Mouse (Mus musculus) cerebellum, postnatal 36 days (tissue): ENCODE data around the gene Rpl6.
"Not testable (repeated sequence)": the region's sequence is repeated elsewhere in the genome, so short reads cannot be mapped to it uniquely, and the experiment has no call there.

Experiments
- DNase-seq, 2 experiments: peaks; one replicate each; pipeline ENCODE4 v3.0.0; 2021 to 2022; ENCODE audit warnings: mixed read lengths in 2 of 2

The Rpl6 gene

DNA sequence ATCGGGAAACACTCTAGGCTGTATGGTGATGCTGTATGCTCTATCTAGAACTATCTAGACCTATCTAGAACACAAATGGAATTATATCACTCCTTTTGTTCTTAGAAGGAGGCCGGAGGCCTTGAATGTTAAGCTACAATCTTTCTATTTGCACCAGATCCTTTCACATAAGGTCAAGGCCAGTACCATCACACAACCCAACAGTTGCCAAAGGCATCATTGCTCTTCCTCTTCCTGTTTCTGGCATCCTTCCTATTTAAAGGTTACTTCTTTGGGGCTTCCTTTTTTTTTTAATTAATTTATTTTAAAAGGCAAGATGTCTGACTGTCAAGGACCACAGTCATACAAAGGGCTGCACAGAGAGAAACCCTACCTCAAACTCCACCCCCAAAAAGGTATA, 6.9 kb upstream of the Rpl6 start:
- no peak for DNase-seq

DNA sequence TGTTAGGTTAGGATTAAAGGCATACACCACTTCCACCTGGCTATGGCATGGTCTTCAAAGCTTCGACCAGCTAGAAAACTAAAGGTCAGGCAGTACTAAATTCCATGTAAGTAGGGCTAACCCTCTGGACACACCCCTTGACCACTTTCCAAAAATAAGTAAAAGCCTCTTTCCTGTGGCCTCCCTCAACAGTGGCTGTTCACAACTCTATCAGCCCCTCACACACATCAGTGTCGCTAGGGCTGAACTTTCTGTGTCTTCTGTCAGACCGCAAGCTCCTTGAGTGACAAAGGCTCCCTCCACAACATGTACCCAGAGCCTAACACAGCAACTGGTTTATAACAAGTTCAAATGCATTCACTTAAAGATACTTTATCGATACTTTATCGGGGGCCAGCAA, 5.9 kb upstream of the Rpl6 start:
- DNase-seq: no peak

DNA sequence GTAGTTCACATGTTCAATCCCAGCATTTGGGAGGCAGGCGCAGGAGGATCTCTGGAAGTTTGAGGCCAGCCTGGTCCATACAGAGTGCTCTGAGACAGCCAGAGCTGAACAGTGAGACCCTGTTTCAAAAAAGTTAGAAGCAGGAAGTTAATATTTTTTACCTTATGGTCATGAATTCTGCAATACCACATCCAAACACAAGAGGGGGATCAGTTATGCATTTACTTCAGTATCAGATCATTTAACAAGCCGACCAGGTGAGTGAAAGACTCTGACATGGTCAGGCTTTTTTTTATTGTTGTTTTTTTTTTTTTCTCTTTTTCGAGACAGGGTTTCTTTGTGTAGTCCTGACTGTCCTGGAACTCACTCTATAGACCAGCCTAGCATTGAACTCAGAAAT, 2.5 kb upstream of the Rpl6 start:
- no peak for DNase-seq

DNA sequence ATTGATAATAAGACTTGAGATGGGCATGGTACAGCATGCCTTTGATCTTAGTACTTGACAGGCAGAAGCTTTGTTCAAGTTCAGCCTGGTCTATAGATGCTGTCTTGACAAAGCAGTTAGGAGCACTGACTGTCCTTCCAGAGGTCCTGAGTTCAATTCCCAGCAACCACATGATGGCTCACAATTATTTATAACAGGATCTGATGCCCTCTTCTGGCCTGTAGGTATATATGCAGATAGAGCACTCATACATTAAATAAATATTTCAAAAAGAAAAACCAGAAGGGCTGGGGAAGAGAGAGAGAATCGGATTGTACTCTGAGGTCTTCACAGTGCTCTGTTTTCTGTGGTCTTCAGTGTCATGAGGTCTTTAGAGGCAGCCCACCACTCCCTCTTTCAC, 1.8 kb upstream of the Rpl6 start:
- DNase-seq: no peak

DNA sequence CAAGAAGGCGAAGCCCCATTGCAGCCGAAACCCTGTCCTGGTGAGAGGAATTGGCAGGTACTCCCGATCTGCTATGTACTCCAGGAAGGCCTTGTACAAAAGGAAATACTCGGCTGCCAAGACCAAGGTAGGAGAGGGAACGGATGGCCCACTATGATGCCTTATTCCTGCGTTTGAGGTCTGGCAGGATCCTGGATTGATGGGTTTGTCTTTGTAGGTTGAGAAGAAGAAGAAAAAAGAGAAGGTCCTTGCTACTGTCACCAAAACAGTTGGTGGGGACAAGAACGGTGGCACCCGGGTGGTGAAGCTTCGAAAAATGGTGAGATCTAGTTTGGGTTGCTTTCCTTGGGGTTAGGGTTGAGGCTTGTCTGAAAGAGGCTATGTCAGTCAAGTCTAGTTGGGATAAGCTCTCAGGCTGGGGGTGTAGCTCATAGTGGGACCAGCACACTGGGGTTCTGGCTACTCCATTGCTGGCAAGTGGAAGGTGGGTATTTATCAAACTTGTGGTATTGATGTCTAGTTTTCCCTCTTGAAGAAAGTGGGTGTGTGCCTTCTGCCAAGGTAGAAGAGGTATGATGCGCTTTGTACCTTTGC, 1.4 kb downstream of the Rpl6 start:
- not testable (repeated sequence) for DNase-seq

DNA sequence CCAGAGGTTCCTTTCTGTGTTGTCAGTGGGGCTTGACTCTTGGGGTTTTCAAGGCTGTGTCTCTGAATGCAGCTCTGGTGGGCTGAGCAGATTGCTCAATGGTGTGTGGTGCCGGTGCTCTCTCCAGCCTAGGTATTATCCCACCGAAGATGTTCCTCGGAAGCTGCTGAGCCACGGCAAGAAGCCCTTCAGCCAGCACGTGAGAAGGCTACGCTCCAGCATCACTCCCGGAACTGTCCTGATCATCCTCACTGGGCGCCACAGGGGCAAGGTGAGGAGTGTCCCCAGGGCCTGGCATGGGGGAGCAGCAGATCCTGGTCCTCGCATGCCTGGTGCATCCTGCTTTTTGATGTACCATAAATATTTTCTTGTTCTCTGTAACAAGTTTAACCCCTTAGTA, 2.3 kb downstream of the Rpl6 start:
- DNase-seq: no peak

DNA sequence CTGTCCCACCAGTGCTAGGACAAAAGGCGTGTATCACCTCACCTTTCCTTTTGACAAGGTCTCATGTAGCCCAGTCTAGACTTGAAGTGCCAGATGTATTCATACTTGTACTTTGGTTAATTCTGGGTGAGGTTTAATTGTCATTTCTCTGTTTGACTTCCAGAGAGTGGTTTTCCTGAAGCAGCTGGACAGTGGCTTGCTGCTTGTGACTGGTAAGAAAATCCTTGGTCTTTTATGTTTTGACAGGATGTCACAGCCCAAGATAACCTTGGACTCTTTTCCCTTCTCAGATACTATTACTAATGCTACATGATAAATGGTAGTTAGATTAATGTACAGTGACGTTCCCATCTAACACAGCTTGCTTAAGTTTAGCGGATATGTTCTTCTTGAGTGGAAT, 2.7 kb downstream of the Rpl6 start:
- DNase-seq: no peak

DNA sequence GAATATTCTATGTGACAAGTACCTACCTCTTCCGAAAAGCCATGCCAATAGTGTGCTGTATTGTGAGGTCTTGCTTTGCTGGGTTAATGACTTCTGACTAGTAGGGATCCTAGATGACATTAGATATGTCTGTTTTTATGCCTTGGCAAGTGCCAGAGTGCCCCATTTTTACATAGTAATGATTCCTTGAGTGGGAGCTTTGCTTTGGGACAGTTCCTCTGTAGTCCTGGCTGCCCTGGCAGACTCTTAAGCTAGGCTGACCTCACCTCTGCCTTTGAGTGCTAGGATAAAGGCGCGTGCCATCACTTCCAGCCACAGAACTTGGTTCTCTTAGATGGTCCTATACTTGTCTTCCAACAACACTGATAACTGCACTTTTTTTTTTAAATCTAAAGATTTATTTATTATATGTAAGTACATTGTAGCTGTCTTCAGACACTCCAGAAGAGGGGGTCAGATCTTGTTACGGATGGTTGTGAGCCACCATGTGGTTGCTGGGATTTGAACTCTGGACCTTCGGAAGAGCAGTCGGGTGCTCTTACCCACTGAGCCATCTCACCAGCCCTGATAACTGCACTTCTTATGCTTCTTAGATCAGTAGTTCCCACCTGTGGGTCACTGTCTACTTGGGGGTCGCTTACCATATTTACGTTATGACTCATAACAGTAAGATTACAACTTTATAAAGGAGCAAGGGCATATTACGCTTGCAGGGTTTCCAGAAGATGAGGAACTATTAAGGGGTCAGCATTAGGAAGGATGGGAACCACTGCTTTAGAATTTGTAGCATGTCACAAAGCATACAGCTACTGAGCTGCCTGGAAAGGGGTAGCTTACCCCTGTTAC, 5.7 kb downstream of the Rpl6 start:
- no peak for DNase-seq

DNA sequence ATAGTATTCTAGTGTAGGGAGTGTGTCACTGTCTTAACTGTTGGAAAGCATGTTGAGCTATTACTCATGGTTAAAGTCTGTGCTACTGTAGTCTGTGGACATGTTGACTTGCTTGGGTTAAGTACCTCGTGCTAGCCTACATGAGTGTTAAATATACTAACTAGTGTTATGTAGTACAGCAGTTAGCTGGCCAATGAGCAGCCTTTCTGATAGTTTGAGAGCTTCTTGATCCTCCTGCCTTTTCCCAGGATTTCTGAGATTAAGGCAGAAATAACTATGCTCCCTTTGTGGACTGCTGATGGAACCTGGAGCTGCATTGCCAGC, 6.3 kb downstream of the Rpl6 start:
- DNase-seq: no peak

DNA sequence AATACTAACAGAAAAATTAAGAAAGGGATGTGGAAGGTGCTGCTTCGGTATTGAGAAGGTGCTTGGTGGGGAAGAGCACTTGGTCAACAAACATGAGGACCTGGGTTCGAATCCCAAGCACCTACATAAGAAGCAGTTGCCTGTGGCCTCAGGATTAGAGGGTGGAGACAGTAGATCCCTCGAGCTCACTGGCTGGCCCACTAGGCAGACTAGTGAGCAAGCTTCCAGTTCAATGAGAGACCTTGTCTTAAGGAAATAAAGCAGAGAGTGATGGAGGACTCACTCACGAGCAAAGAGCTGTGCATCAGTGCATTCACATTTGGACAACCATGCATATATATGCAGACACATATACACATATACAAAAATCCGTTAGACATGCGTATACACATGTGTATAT, 7.8 kb downstream of the Rpl6 start:
- no peak for DNase-seq

DNA sequence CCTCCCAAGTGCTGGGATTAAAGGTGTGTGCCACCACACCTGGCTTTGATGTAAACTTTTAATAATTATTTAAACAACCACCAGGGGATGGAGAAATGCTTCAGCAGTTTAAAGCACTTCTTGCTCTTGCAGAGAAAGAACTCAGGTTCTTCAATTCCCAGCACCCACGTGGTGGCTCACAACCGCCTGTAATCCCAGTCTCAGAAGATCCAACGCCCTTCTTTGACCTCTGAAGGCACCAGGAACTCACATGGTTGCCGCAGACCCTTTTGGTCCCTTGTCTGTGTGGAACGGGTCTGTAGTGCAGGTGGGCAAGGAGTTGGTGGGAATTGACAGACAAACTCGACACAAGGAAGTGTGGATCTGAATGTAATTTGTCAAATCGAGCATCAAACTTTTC, 10.4 kb downstream of the Rpl6 start:
- no peak for DNase-seq

DNA sequence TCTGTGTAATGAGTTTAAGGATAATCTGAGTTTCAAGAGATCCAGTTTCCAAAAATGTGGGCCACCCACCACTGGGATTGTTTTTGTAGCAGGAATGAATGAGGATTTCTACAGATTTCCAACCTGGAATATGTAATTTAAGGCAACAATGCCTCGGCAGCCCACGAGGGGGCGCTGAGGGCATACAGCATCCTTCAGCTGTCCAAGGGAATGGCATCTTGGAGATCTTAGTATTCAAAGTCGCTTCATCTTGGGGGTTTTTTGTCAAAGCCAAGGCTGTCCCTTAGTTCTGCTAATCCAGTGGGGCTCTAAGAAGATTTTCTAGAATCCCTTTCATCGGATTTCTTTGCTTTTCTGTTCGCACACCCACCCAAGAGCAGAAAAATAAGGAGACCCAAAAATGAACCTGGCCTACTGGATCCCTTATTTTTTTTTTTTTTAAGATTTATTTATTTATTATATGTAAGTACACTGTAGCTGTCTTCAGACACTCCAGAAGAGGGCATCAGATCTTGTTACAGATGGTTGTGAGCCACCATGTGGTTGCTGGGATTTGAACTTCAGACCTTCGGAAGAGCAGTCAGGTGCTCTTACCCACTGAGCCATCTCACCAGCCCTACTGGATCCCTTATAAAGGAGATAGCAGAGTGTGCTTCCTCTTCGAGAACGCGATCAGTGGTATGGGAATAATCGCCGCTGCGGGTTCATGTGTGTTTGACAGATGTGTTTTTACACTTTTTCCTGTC, 11.3 kb downstream of the Rpl6 start:
- peak; percentile 81 to 83 for DNase-seq

DNA sequence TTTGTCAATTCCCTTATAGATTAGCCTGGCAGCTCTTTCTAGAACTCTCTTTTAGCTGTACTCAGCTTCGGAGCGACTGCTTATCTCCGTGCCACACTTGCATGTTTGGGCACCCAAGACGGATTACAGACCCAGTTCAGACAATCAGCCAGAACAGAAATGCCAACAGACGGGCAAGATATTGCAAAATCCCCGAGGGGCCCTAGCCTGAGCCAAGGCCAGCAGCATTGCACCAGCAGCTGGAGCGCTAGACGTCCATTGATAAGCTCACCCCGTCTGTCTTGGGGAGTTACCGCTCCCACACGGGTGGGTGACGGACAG, 11.8 kb downstream of the Rpl6 start:
- DNase-seq: no peak

DNA sequence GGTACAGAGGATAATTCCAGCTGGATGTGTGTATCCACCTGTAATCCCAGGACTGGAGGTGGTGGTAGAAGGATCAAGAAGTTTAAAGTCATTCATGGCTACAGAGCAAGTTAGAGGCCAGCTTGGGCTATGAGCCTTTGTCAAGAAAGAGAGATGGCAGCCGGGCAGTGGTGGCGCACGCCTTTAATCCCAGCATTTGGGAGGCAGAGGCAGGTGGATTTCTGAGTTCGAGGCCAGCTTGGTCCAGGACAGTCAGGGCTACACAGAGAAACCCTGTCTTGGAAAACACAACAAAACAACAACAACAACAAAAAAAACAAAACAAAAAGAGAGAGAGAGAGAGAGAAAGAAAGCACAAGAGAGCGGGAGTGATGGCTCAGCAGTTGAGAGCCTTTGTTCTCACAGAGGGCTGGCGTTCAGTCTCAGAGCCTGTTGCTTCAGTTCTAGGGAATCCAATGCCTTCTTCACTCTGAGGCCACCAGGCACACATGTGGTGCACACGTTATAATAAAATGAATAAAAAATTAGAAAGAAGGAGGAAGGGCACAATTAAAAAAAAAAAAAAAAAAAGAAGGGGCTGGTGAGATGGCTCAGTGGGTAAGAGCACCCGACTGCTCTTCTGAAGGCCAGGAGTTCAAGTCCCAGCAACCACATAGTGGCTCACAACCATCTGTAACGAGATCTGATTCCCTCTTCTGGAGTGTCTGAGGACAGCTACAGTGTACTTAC, 12.5 kb downstream of the Rpl6 start:
- not testable (repeated sequence) for DNase-seq

DNA sequence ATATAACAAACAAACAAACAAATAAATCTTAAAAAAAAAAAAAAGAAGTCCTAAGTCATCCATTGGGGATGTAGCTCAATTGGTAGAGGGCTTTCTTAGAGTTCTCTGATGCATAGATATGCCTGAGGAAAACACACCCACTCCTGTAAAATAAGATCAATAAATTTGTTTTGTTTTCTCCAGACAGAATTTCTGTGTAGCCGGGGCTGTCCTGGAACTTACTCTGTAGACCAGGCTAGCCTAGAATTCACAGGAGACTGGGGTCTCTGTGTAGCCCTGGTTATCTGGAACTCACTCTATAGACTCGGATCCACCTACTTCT, 13.0 kb downstream of the Rpl6 start:
- no peak for DNase-seq

DNA sequence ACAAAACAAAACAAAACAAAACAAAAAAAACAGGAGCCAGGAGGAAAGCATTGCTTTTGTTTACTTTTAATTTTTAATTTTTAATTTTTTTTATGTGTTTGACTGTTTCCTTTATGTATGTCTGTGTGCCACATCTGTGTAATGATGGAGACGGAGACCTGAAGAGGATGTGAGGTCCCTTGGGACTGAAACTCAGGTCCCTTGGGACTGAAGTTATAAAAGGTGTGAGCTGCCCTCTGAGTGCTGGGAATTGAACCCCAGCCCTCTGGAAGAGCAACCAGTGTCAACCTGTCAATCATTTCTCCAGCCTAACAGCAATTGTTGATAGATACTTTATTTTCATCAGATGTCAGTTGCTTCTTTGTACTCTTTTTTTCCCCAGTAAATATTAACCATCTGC, 14.9 kb downstream of the Rpl6 start:
- no peak for DNase-seq

DNA sequence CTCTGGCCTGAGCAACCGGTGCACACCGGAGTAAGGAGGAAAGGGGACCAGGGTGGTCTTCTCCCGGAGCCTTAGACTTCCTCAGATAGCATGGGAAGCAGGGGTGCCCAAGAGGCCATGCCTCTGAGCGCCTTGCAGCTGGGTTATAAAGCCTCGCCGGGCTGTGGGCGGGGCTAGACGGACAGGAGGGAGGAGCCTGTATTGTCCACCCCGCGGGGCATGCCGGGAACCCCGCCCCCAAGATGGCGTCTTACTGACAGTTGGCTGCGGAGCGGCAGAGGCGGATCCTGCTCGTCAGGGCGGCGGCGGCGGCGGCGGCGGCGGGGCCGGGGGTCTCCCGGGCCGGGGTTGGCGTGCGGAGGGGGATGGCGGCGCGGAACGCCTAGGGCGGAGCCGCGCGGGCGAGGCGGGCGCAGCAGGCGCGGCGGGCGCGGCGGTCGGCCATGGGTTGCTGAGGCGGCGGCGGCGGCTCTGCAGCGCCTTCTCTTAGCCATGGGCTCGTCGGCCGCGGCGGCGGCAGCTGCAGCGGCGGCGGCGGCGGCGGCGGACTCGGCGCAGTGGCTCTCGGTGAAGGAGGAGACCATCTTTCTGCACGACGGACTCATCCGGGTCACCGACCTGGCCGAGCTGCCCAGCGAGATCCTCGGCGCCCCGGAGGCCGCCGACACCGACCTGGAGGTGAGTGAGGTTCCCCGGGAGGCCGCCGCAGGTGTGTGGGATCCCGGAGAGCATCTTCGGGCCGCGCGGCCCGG, 15.9 kb downstream of the Rpl6 start, which contains the start of gene Hectd4:
Gene Hectd4 (plus strand): TSS at position 240 of the 752 bp plus-strand sequence.
- peak; percentile 97 to 98 for DNase-seq

DNA sequence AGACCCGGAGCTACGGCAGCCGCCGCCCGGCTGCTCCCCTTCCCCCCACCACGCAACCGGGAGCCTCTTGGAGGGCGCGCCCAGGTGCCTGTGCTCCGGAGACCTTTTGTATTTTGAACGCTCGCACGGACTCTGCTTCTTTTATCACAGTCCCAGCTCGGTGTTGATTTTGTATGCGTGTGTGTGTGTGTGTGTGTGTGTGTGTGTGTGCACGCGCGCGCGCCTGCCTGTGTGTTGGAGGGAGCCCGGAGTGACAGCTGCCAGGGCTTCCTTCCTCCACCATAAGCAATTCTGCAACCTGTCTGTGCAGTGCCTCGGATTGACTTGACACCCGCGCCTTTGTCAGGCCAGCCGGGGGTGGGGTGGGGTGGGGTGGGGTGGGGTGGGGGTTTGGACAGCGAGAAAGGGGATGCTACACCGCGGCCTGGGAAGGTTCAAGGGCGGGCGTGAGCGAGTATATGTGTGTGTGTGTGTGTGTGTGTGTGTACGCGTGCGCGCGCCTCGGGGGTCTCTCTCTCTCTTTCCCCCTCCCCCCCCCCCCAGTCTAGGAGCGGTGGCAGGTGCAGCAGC, 16.5 kb downstream of the Rpl6 start:
- peak; percentile 58 to 61 for DNase-seq

DNA sequence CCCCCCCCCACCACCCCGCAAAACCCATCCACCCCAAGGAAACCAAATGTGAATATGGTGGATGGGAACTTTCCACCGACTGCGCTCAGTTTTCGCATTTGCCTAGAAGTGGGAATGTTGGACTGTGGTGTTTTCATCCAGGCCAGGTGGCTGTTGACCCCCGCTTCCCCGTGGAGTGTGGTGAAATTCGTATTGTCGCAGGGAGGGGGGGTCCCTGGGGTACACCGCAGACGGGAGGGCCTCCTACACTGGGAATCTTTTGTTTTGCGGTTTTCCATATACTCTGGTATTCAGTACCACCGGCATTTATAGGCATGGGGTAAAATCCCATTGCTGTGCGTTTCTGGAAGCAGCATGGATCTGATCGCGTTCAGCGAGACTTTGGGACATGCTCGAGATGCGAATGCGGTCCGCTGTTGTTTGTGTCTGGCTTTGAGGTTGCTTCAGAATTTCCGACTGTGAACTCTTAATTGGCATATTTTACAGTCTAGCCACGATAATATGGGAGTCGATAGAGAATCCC, 17.1 kb downstream of the Rpl6 start:
- no peak for DNase-seq

DNA sequence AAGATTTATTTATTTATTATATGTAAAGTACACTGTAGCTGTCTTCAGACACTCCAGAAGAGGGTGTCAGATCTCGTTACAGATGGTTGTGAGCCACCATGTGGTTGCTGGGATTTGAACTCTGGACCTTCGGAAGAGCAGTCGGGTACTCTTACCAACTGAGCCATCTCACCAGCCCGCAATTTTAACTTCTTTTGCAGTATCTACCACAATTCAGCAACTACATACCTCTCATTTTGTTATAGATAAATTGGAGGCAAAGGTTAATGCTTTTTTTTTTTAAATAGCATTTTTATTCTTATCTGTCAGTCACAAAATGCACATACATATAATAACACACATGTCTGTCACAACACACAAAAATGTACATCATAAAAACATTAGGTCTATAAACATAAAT, 19.7 kb downstream of the Rpl6 start:
- not testable (repeated sequence) for DNase-seq

DNA sequence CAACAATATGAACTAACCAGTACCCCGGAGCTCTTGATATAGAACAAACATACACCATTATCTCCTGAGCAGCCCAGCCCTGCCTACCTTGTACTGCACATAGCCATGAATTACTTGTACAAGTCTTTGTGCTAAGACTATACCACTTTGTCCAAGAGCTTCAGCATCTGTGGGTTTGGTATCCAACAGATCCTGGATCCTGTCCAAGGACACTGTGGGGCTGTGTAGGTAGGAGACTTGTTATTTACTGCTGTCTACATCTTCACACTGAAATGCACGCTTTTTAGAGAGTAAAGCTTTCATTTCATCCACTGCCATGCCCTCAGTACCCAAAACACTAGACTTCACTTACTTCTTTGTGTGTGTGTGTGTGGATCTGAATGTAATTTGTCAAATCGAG, 20.6 kb downstream of the Rpl6 start:
- no peak for DNase-seq

DNA sequence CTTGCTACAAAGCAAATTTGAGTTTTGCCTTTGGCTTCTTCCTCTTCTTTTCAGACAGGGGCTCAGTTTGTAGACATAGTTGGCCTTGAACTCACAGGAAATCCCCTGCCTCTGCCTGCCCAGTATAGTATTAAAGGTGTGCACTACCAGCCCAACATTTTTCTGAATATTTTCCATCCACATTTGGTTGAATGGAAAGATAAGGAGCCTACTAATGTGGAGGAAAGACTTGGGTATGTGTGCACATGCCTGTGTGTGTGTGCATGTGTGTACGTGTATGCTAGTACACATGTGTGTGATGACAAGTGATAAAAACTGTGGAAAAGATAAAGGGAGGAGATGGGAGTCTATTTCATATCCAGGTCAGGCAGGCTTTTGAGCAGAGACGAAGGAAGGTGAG, 21.6 kb downstream of the Rpl6 start:
- DNase-seq: no peak
